Mouse (Mus musculus): ENCODE results near the gene Pbp2. TPM values are rescaled to one million over a fixed set of nuclear protein-coding genes. Genes with fewer than 3 reads are reported as not detected.

The Pbp2 gene
- polyA plus RNA-seq, 1 experiment from 2014 or later, result not detected

GRCm38 (mm10) chr6:135324111-135324510 is 13.9 kb upstream of the Pbp2 start:
- H3K27ac ChIP-seq (ENCODE audit: low read depth, low read length), result no peak overlapping the region
- no peaks in the 10 kb centered on the region for H3K9me3 ChIP-seq (ENCODE audit: control insufficient read depth)

GRCm38 (mm10) chr6:135323311-135323982 is 13.2 kb upstream of the Pbp2 start:
- peaks cover 17% of the 10 kb centered on the region for H3K4me1 ChIP-seq (replicated peaks; ENCODE audit: control insufficient read depth, insufficient read depth, low read length)
- H3K4me3 ChIP-seq (ENCODE audit: low read depth, low read length), result no peak overlapping the region
- H3K4me2 ChIP-seq (replicated peaks; ENCODE audit: low read depth), result peak overlapping the region; percentile 47
- peak overlapping the region; percentile 67 for H3K27ac ChIP-seq (ENCODE audit: low read depth, low read length)
- TF ChIP-seq CTCF (IDR thresholded peaks at IDR 0.05; ENCODE audit: low read depth), result peak; percentile 38; the same call in 1 of the 2 replicates
- peak; percentile 75 for ATAC-seq
- no peaks in the 10 kb centered on the region for H3K27me3 ChIP-seq (replicated peaks; ENCODE audit: control insufficient read depth, insufficient read depth, low read length)
- no peaks in the 10 kb centered on the region for H3K36me3 ChIP-seq (ENCODE audit: control insufficient read depth, insufficient read depth)
- H3K9ac ChIP-seq (ENCODE audit: low read depth, low read length), result no peak overlapping the region
- H3K9me3 ChIP-seq (ENCODE audit: control insufficient read depth), result no peaks in the 10 kb centered on the region
- WGBS, result 26% methylated on average over 16 of the region's 16 CpGs

More at GRCm38 (mm10) chr6:135324111-135324510, 13.9 kb upstream of the Pbp2 start:
- TF ChIP-seq CTCF (IDR thresholded peaks at IDR 0.05; ENCODE audit: low read depth), result no peak
- Histone ChIP-seq H3K4me2 (replicated peaks; ENCODE audit: low read depth) (no peak overlapping the region), H3K4me1 (replicated peaks; ENCODE audit: control insufficient read depth, insufficient read depth, low read length) (peaks cover 17% of the 10 kb centered on the region), H3K4me3 (ENCODE audit: low read depth, low read length) (no peak overlapping the region), H3K36me3 (ENCODE audit: control insufficient read depth, insufficient read depth) (no peaks in the 10 kb centered on the region), H3K27me3 (replicated peaks; ENCODE audit: control insufficient read depth, insufficient read depth, low read length) (no peaks in the 10 kb centered on the region), H3K9ac (ENCODE audit: low read depth, low read length) (no peak overlapping the region)
- 65% methylated on average over 3 of the region's 3 CpGs for WGBS
- no peak for ATAC-seq

GRCm38 (mm10) chr6:135322749-135323148 is 12.5 kb upstream of the Pbp2 start:
- Histone ChIP-seq H3K9ac (ENCODE audit: low read depth, low read length) (no peak overlapping the region), H3K9me3 (ENCODE audit: control insufficient read depth) (no peaks in the 10 kb centered on the region), H3K4me3 (ENCODE audit: low read depth, low read length) (no peak overlapping the region), H3K36me3 (ENCODE audit: control insufficient read depth, insufficient read depth) (no peaks in the 10 kb centered on the region), H3K4me1 (replicated peaks; ENCODE audit: control insufficient read depth, insufficient read depth, low read length) (peaks cover 17% of the 10 kb centered on the region), H3K27me3 (replicated peaks; ENCODE audit: control insufficient read depth, insufficient read depth, low read length) (no peaks in the 10 kb centered on the region), H3K27ac (ENCODE audit: low read depth, low read length) (peak overlapping the region; percentile 67), H3K4me2 (replicated peaks; ENCODE audit: low read depth) (peak overlapping the region; percentile 47)
- 39% methylated on average over 7 of the region's 7 CpGs for WGBS
- ATAC-seq, result peak; percentile 29
- TF ChIP-seq CTCF (IDR thresholded peaks at IDR 0.05; ENCODE audit: low read depth), result no peak

GRCm38 (mm10) chr6:135319431-135319933 is 9.3 kb upstream of the Pbp2 start:
- Histone ChIP-seq H3K4me3 (ENCODE audit: low read depth, low read length) (no peak overlapping the region), H3K27ac (ENCODE audit: low read depth, low read length) (no peak overlapping the region), H3K4me1 (replicated peaks; ENCODE audit: control insufficient read depth, insufficient read depth, low read length) (peaks cover 8% of the 10 kb centered on the region), H3K9ac (ENCODE audit: low read depth, low read length) (no peak overlapping the region), H3K9me3 (ENCODE audit: control insufficient read depth) (no peaks in the 10 kb centered on the region), H3K27me3 (replicated peaks; ENCODE audit: control insufficient read depth, insufficient read depth, low read length) (no peaks in the 10 kb centered on the region), H3K4me2 (replicated peaks; ENCODE audit: low read depth) (no peak overlapping the region), H3K36me3 (ENCODE audit: control insufficient read depth, insufficient read depth) (no peaks in the 10 kb centered on the region)
- TF ChIP-seq CTCF (IDR thresholded peaks at IDR 0.05; ENCODE audit: low read depth), result no peak
- 63% methylated on average over 5 of the region's 5 CpGs for WGBS
- ATAC-seq, result no peak

GRCm38 (mm10) chr6:135316141-135316540 is 5.9 kb upstream of the Pbp2 start:
- Histone ChIP-seq H3K4me1 (replicated peaks; ENCODE audit: control insufficient read depth, insufficient read depth, low read length) (no peaks in the 10 kb centered on the region), H3K27ac (ENCODE audit: low read depth, low read length) (no peak overlapping the region), H3K4me3 (ENCODE audit: low read depth, low read length) (no peak overlapping the region), H3K4me2 (replicated peaks; ENCODE audit: low read depth) (no peak overlapping the region), H3K9ac (ENCODE audit: low read depth, low read length) (no peak overlapping the region), H3K9me3 (ENCODE audit: control insufficient read depth) (no peaks in the 10 kb centered on the region), H3K36me3 (ENCODE audit: control insufficient read depth, insufficient read depth) (no peaks in the 10 kb centered on the region), H3K27me3 (replicated peaks; ENCODE audit: control insufficient read depth, insufficient read depth, low read length) (no peaks in the 10 kb centered on the region)
- ATAC-seq, result no peak
- no peak for TF ChIP-seq CTCF (IDR thresholded peaks at IDR 0.05; ENCODE audit: low read depth)
- WGBS, result 56% methylated on average over 2 of the region's 2 CpGs

GRCm38 (mm10) chr6:135313981-135314380 is 3.8 kb upstream of the Pbp2 start:
- Histone ChIP-seq H3K9ac (ENCODE audit: low read depth, low read length) (no peak overlapping the region), H3K9me3 (ENCODE audit: control insufficient read depth) (no peaks in the 10 kb centered on the region), H3K4me2 (replicated peaks; ENCODE audit: low read depth) (no peak overlapping the region), H3K4me3 (ENCODE audit: low read depth, low read length) (no peak overlapping the region), H3K27ac (ENCODE audit: low read depth, low read length) (no peak overlapping the region), H3K4me1 (replicated peaks; ENCODE audit: control insufficient read depth, insufficient read depth, low read length) (no peaks in the 10 kb centered on the region), H3K36me3 (ENCODE audit: control insufficient read depth, insufficient read depth) (no peaks in the 10 kb centered on the region), H3K27me3 (replicated peaks; ENCODE audit: control insufficient read depth, insufficient read depth, low read length) (no peaks in the 10 kb centered on the region)
- ATAC-seq, result no peak
- TF ChIP-seq CTCF (IDR thresholded peaks at IDR 0.05; ENCODE audit: low read depth), result no peak
- WGBS, result 71% methylated on average over 9 of the region's 9 CpGs
